Mouse (Mus musculus) R1 (cell line): ENCODE measurements around the gene Wdr19.

Experiments used
- DNase-seq: peaks from one replicate; pipeline ENCODE4 v3.0.0-alpha.2; 2018; ENCODE audit warnings: low read depth, low spot score

Gene Wdr19

DNA sequence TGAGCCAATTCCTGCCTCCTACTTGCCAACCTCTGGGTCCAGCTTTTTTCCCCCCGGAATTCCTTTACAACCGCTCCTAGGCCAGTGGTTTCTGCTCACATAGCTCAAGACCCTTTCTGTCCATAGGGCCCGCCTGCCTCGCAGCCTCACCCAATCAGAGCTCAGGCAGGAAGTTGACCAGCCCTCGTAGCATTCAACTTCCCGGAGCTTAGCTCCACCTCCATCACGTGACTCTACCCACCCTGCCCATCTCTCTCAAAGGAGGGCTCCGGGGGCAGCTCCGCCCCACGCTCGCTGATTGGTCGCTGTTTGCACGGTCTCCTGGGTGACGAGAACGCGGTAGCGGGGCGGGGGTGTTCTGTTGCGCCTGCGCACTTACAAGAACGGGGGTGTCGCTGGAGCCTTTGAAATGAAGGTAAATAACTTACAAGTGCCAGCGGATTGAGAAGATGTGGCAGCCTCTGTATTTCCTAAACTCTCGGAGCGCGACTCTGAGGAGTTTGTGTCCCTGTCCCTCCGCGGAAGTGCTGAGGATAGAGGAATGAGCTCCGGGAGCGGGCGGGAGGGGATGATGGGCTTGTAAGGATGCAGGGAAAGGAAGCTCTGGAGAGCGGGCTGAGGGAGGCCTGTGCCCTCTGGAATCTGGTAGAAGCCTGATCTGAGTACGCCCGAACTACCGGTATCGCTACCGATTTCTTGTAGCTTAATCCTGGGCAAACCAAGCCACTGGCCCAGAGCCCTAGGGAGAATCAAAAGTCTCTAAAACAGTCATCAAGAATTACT lies at the start of gene Wdr19:
Wdr19 (plus strand) TSS at position 351 of the 783 bp plus-strand sequence.
- peak; percentile 99 for DNase-seq

DNA sequence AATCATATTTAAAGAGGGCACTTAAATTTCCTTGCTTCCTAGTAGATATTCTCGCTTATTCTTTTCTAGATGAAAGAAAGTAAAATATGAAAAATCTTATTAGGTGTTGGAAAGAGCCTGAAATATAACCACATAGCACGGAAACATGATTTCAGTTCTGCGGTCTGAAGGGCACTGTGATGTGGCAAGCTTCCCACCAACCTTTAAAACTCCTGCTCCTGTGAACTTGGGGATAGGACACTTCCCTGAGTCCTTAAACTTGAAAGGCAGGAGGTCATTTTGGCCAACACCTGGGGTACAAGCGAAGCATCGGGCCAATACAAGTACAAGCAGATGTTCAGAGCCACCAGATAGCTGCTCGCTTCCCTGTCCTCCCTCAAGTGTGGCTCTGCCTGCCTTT lies 49.8 kb upstream of the Wdr19 start:
- no peak for DNase-seq

DNA sequence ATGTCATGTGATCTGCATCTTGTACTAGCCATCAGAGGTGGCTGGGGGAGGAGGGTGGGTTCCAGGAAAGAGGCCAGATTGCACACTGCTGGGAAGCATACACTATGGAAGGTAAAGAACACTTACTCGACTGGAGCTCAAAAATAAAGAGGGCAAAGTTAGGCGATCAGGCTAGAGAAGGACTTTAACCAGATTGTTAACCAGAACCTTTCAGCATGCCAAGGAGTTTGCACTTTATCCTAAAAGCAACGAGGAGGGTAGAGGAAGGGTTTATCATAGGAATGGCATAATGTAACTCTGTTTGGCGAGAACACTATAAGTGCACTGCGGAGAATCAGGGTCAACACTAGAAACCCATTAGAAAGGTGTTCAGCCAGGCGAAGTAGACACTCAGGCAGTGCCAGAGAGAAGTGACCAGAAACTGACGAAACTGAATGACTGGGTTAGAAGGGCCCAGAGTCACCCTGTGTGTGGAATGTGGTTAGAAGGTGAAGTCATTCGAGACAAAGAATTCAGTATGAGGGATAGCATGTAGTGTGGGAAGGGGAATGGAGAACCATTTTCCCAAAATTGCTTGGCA lies 49.0 kb upstream of the Wdr19 start:
- no peak for DNase-seq

DNA sequence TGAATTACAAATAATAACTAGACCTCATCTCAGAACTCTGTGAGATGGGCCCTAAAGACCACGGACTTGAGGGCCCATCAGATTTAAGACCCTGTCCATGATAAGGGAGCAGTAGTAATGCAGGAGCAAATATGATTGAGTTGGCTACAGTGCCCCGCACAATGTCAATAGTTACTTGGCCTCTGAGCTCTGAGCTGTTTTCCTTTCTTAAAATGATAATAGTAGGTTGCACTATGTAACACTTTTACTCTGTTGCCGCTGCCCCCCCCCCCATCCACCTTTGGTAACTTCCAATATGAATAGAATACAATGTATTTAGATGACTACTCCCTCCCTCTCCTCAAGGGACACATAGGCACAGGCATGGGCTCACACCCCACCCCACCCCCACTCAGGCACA lies 48.2 kb upstream of the Wdr19 start:
- DNase-seq: no peak

DNA sequence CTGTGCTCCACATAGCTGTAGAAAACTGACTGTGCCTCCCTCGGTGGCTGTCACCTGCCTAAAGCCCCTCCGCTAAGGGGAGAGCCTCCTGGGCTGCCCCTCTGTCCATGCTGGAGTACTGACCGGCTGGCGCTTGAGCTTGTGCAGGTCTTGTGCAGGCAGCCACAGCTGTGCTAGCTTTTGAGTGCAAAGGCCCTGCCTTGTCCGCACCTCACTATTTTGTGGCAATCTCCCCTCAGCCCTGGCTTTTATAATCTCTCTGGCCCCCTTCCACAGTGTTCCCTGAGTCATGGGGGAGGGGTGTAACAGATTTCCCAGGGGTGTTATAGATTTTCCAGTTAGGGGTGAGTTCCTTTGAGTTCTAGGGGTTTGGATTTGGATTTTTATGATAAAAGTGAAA lies 47.7 kb upstream of the Wdr19 start:
- DNase-seq: no peak

DNA sequence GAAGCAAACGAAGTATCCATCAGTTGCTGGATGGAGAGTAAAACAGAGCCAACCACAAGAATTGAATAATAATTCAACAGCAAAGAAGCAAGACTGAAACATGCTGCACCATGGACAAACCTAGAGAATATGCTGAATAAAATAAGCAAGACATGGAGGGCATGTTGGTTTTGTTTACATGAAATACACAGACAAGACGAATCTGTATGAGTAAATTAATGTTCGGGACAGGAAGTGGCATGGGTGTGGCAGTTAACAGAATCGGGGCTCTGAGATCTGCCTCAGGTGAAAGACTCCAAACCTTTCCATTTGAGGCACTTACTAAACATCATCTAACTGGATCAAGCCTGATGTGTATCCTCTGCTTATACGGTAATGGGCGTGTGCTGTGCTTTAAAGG lies 45.2 kb upstream of the Wdr19 start:
- no peak for DNase-seq

DNA sequence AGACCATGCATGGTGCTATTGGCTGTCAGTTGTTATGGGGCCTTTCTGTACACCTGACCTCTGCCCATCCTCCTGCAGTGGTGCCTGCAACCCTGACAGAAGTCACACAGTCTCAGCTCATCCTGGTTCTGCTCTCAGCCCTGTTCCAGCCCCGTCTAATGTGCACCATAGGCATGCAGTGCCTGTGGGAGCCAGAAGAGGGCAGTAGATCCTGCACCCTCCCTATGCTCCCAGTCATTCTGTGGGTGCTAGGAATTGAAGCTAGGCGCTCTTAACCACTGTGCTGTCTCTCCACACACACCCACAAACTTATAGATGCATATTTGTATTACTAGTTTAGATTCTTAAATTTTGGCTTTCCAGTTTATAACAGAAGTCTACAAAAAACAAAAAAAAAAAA lies 42.6 kb upstream of the Wdr19 start:
- DNase-seq: peak; percentile 72

DNA sequence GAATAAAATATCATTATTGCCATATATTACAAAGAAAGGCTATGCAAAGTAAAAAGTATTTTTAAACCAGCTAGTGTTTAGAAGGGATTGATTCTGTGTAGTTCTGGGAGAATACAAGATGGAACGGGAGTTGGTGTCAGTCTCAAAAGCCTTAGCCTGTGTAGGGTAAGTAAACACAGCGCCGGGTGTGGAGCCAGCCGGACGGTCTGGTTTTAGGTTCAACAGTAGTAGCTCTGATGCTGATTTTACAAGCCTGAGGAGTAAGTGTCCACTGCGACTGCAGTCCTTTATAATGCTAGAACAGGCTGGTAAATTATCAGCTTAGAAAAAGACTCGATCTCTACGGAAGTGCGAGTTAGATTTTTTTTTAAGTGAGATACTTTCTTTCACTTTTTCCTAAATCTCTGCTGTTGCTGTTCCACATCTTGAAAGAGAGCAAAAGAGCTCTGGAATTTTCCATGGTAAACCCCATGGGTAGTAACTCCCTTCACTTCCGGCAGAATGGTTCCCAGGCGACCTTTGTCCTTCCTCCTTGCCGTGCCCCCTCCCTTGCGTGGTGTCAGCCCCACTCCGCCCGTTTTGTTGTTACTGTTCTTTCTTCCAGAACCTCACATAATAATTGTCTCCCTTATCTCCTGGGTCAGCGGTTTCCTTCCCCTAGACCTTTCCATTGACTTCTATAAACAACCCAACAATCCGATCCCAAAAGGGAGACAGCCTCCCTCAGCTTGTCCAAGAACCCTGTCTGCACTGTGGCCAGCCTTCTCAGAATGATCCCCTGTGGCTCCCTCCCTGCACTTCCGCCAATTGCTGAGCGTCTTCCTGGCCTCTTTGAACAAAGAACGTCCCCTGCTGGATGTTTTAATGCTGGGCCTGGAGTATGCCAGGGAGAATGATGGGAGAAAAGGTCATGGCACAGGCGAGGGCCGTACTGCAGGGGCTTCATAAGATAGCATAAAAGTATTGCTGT lies 41.8 kb upstream of the Wdr19 start:
- peak; percentile 68 for DNase-seq

DNA sequence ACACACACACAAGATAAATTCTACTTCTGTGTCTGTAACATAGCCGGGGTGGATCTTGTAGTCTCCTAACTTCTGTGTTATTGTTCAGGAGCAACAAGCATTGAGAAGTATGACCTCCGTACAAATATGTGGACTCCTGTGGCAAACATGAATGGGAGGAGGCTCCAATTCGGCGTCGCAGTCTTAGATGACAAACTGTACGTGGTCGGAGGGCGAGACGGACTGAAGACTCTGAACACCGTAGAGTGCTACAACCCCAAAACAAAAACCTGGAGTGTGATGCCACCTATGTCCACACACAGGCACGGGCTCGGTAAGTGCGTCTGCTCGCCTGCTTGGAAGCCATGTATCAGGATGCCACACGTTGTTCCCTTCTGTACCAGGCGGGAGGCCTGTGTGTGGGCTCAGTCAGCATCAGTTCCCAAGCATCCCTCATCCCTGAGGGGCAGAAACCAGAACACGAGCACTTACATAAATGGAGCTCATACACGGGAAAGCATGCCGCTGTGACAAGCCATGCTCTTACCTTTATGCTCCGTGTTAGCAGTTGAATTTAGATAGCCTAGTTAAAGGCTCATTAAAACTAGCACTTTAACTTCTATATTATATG lies 40.7 kb upstream of the Wdr19 start:
- DNase-seq: peak; percentile 25

DNA sequence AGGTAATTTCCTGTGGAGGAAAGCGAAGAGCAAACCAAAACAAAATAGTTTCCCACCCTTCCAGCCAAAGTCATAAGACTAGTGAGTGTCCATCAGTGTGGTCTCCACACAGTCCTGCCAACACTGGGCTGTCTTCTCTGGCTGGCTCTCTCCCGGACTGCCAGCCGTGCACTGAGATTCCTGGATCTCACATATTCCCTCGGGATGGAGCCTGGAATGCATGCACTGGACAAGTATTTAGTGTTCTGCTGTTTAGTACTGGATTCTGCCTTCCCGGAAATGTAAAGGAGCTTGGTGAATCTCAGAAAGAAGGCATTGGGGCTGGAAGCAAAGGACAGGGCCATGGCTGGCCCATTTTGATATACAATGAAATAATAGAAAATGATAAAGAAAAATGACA lies 36.5 kb upstream of the Wdr19 start:
- DNase-seq: no peak

DNA sequence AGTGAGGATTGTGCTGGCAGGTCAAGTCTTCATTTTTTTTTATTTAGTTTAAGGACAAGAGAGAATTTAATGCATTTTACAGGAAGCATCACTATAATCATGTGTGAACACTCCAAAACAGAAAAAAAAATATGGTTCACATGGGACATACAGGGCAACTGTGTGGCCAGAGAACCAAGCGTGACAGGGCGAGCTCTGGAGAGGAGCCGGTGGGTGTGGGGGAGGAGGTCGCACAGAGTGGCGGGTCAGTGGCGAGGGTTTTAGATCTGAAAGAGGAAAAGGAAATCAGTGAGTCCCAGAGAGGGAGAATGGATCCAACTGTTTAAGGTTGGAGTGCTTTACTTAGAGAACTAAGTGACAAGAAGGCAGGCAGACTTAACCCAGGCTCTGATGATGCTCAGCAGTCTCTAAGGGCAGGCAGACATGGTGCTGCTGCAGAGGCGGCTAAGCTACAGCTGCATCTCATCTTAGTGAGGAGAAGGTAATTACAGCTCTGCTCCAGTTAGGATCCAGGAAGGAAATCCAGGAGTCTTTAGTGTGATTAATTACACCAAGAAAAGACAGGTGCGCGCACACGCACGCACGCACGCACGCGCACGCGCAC lies 35.9 kb upstream of the Wdr19 start:
- DNase-seq: no peak

DNA sequence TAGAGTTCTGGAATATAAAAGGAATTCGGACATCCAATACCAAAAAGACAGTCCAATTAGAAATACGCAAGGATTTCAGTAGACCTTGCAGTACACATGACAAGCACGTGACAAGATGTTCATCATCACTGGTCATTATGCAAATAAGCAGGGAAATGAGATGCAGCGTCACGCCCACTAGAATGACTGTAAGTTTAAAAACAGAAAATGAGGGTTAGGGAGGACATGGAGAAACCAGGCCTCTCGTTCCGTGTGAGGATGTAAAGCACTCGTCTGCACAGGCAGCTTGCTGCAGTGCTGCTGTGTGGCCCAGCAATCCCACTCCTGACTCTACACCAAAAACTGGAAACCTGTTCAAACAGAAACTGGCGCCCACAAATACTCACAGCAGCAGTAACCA lies 29.3 kb upstream of the Wdr19 start:
- no peak for DNase-seq

DNA sequence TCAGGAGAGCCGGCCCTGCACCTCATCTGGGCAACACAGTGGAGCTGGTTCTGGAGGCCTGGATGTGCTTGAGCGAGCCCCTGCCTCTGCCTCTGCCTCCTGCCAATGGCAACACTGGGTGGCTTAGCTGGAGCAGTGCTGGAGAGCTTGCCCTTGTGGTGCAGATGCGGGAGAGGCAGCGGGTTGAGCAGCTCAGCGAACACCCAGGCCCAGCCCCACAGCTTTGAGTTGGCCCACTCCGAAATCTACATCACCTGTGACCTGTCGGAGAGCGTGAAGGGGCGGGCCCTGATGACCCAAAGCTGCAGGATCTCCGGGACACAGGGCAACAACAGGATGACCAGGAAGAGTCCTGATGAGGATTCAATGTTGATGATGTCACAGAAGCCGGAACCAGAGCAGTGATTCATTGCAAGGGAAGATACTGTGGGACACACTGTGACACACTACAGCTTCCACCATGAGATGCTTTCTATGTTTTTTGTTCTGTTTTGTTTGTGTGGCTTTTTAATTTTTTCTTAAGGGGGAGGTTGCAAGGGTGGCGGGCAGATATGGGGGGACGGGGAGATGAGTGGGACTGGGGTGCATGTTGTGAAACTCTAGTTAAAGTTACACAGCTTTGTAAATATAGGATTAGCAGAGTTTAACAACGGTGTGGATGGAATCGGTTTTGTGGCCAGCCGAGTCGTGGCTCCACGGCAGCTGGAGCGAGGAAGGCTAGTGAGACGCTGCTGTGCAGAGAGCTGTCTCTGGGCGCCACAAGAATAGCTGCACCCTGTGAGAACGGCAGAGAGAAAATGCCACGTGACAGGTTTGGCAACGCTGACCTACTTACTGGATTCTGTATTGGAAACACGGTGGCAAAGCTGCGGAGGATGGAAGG lies 24.2 kb upstream of the Wdr19 start:
- peak; percentile 44 for DNase-seq

DNA sequence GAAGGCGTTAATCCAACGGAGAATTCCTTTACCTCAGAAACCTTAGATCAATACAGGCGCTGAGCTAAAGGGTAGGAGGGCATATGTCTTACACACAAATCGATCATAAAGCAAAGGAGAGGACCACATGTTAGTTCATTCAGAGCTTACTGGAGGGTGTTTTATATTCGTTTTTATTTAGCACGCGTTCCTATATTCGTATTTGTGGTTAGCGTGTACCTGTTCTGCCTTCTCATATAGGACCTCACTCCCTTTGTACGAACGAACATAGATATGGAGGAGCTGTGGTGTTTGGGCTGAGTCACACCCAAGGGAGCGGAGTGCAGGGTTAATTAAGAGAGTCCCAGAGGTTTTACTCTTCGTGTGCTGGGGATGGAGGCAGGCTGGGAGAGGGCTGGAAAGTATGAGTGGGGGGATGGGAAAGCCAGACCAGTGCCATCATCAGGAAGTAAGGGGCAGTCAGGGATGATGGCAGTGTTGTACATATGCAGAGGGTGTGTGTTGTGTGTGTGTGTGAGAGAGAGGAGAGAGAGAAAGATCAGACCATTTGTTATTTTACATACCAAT lies 23.5 kb upstream of the Wdr19 start:
- DNase-seq: no peak

DNA sequence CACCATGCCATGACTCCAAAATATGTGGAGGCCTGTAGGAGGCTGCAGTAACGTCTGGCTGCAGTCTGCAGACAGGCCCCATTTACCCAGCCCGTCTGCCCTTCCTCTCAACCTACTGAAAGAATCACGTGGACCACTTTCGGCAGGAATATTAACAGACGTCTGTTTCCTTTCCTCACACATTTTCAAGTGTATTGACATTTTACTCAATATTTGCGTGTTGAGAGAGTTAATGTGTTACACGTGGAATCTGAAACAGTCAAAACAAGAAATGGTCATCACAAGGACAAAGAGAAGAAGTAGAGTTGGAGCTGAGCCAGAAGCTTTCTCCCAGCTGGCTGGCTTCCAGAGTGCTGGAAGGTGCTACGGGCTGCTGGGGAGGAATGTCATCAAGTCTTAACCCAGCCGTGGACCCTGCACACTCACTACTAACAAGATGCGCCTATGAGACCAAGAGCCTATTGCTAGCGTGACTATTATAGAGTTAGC lies 22.4 kb upstream of the Wdr19 start:
- no peak for DNase-seq

DNA sequence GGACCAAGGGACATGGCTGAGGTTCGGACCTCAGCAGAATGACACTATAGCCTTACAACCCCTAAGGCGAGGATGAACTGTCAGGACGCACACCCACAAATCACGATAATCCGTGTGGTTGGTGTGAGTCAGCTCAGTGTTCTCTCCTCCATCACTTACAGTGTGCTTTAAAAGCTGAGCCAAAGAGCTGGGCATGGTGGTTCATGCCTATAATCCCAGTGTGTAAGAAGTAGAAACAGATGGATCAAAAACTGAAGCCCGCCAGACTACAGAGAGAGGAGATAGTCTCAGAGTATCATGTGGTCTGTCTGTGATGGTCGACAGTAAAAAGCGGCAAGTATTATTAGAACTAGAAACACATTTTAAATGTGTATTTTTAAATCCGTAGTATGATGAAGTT lies 21.0 kb upstream of the Wdr19 start:
- DNase-seq: no peak

DNA sequence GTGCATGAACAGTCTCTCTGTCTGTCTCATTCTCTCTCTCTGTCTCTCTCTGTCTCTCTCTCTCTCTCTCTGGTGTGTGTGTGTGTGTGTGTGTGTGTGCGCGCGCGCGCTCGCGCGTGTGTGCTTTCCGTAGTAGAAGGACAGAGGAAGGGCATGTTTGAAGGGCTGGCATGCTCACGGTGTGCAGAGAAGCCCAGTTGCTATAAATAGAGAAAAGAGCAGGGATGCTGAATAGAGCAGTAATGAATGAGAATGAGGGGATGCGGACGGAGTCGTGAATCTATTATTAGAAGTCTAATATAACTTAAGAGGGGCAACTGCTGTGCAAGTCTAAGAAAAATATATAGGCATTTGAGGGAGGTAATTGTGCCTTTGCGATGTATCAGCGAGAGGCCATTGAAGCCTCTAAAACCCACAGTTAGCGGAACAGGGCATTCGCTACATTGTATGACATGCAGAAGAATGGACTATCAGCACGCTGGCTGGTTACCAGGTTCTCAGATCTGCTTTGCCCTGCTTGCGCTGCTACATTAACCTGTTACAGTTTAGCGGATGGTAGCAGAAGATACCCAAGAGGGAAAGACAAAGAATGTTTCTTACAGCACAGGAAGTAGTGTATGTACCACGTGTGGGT lies 18.2 kb upstream of the Wdr19 start:
- no peak for DNase-seq

DNA sequence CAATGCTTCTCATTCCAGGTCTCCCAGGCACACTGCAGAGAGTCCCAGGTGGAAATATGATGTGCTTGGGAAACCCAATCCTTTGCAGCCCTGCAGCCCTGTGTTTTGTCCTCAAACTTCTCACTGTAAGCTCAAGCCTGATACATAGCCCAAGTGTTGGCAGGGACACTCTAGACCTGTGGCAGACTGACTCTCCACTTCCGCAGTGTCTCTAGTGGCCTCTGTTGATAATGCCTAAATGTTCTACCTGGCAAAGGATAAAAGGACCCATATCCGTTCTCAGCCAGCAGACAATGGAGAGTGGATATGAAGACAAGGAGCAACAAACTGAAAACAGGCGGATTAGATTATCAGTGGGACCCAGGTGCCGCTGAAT lies 17.7 kb upstream of the Wdr19 start:
- no peak for DNase-seq

DNA sequence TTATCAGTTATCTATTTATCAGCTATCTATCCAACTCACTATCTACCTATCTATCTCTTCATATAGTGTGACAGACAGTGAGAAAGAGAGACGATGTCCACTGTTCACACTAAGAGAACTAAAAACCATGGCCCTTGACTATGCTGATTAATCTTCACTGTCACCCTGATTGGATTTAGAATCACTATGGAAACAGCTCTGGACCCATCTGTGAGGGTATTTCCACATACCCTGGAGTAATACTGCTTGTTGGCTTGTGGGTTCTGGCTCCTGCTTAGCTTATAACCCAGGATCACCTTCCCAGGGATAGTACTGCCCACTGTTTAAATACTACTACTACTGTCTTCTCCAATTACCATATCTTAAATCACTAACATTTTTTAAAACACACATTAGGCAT lies 17.2 kb upstream of the Wdr19 start:
- no peak for DNase-seq

DNA sequence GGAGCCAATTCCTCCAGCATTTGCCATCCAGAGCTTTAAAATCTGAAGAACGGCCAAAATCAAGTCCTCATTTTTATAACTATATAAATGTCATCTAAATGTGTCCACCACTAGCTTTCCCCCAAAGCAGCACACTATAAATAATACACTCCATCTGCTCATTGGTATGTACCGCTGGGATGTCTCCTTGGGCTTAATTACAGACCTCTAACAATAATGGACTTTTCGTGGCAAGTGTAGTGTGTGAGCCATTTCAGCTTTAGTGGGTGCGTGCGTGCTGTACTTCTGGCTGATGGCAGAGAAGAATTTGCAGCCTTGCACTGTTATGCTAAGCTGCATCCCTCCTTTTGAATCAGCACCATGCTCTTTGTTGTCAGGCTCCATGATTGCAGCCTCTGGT lies 7.9 kb upstream of the Wdr19 start:
- no peak for DNase-seq
